Mouse (Mus musculus) midbrain, embryonic 16.5 days (tissue): ENCODE results near the gene Plce1. TPM values are rescaled to one million over a fixed set of nuclear protein-coding genes. Genes with fewer than 3 reads are reported as not detected.

Source experiments
- ATAC-seq: fragments of 200-750 bp; cut with Nextera tagmentation; 2 replicates; pipeline ENCODE4 v1.8.0; 2017; ENCODE audit warnings: moderate TSS enrichment
- H3K27ac ChIP-seq: fragments of 300-500 bp; sonication (generic); 2 replicates; pipeline ENCODE4 v1.5.1; 2014; ENCODE audit warnings: mild to moderate bottlenecking, low read length, mixed read lengths
- H3K27me3 ChIP-seq: fragments of 300-500 bp; sonication (generic); 2 replicates; pipeline ENCODE4 v1.6.1; 2014; ENCODE audit warnings: low read depth, low read length, mixed read lengths; ENCODE audit not compliant: control insufficient read depth, insufficient read depth
- H3K36me3 ChIP-seq: fragments of 300-500 bp; sonication (generic); 2 replicates; pipeline ENCODE4 v1.6.1; 2014; ENCODE audit warnings: mild to moderate bottlenecking, low read length, moderate library complexity, mixed read lengths; ENCODE audit not compliant: control insufficient read depth, insufficient read depth
- H3K4me1 ChIP-seq: fragments of 300-500 bp; sonication (generic); 2 replicates; pipeline ENCODE4 v1.6.1; 2014; ENCODE audit warnings: mild to moderate bottlenecking, low read length, mixed read lengths; ENCODE audit not compliant: control insufficient read depth, insufficient read depth
- H3K4me2 ChIP-seq: fragments of 300-500 bp; sonication (generic); 2 replicates; pipeline ENCODE4 v1.6.1; 2014; ENCODE audit warnings: mild to moderate bottlenecking, low read length, mixed read lengths
- H3K4me3 ChIP-seq: fragments of 300-500 bp; sonication (generic); 2 replicates; pipeline ENCODE4 v1.5.1; 2014; ENCODE audit warnings: low read depth, mild to moderate bottlenecking, low read length, moderate library complexity, mixed read lengths
- H3K9ac ChIP-seq: fragments of 300-500 bp; sonication (generic); 2 replicates; pipeline ENCODE4 v1.6.1; 2014; ENCODE audit warnings: low read depth, low read length, mixed read lengths
- H3K9me3 ChIP-seq: fragments of 300-500 bp; sonication (generic); replicated peaks from 2 replicates; pipeline ENCODE4 v1.6.1; 2014; ENCODE audit warnings: mild to moderate bottlenecking, low read length, mixed read lengths; ENCODE audit not compliant: control insufficient read depth, poor library complexity, severe bottlenecking
- WGBS: fragments of 180-500 bp; shearing (Covaris S2); extraction: QIAGEN DNeasy Blood & Tissue Kit; methylation state at CpG from one replicate; pipeline ENCODE4 v1.1.7; 2014; 5-methylcytosine and 5-hydroxymethylcytosine counted together
- polyA plus RNA-seq: library from polyadenylated mRNA; unstranded; fragments of >200 nt; fragmentation: Nextera tagmentation; extraction: Ambion mirVana; gene quantifications from 2 replicates; pipeline ENCODE4 v1.2.1, GENCODE M21; 2015

The Plce1 gene
- polyA plus RNA-seq, 1 experiment from 2014 or later, result 4.4 TPM

- Histone ChIP-seq H3K9ac (no peak overlapping the region), H3K4me3 (no peak overlapping the region), H3K36me3 (no peaks in the 10 kb centered on the region), H3K9me3 (no peaks in the 10 kb centered on the region), H3K4me1 (no peaks in the 10 kb centered on the region; the same call in 1 of the 2 replicates), H3K27me3 (no peaks in the 10 kb centered on the region), H3K27ac (peak overlapping the region; percentile 66; the same call in 1 of the 2 replicates), H3K4me2 (no peak overlapping the region)
- ATAC-seq, result peak; percentile 91
- WGBS, result 2% methylated on average over 3 of the region's 3 CpGs
Measured at GRCm38 (mm10) chr19:38729264-38729663, 248.4 kb downstream of the Plce1 start.

GRCm38 (mm10) chr19:38744546-38744945 is 263.6 kb downstream of the Plce1 start:
- no peak overlapping the region for H3K27ac ChIP-seq
- ATAC-seq, result no peak
- H3K27me3 ChIP-seq, result no peaks in the 10 kb centered on the region
- no peak overlapping the region for H3K9ac ChIP-seq
- H3K4me3 ChIP-seq, result no peak overlapping the region
- H3K9me3 ChIP-seq, result no peaks in the 10 kb centered on the region
- 84% methylated on average over 8 of the region's 8 CpGs for WGBS
- H3K36me3 ChIP-seq, result no peaks in the 10 kb centered on the region
- H3K4me2 ChIP-seq, result no peak overlapping the region
- no peaks in the 10 kb centered on the region for H3K4me1 ChIP-seq

GRCm38 (mm10) chr19:38745810-38746491 is 265.0 kb downstream of the Plce1 start:
- Histone ChIP-seq H3K9ac (no peak overlapping the region), H3K9me3 (no peaks in the 10 kb centered on the region), H3K4me2 (no peak overlapping the region), H3K4me3 (no peak overlapping the region), H3K27ac (no peak overlapping the region), H3K36me3 (no peaks in the 10 kb centered on the region), H3K27me3 (no peaks in the 10 kb centered on the region), H3K4me1 (no peaks in the 10 kb centered on the region)
- ATAC-seq, result no peak
- WGBS, result 88% methylated on average over 10 of the region's 10 CpGs

- 81% methylated on average over 6 of the region's 6 CpGs for WGBS
Measured at GRCm38 (mm10) chr19:38746492-38747014, 265.6 kb downstream of the Plce1 start.

GRCm38 (mm10) chr19:38750192-38750591 is 269.3 kb downstream of the Plce1 start:
- Histone ChIP-seq H3K4me2 (no peak overlapping the region), H3K4me3 (no peak overlapping the region), H3K9me3 (no peaks in the 10 kb centered on the region), H3K36me3 (no peaks in the 10 kb centered on the region), H3K27ac (no peak overlapping the region), H3K9ac (no peak overlapping the region), H3K4me1 (no peaks in the 10 kb centered on the region), H3K27me3 (no peaks in the 10 kb centered on the region)
- no peak for ATAC-seq
- WGBS, result 69% methylated on average over 4 of the region's 4 CpGs

More at GRCm38 (mm10) chr19:38746492-38747014, 265.6 kb downstream of the Plce1 start:
- no peaks in the 10 kb centered on the region for H3K36me3 ChIP-seq
- no peaks in the 10 kb centered on the region for H3K27me3 ChIP-seq
- no peak for ATAC-seq
- no peak overlapping the region for H3K27ac ChIP-seq
- no peaks in the 10 kb centered on the region for H3K4me1 ChIP-seq
- no peak overlapping the region for H3K4me3 ChIP-seq
- H3K9me3 ChIP-seq, result no peaks in the 10 kb centered on the region
- no peak overlapping the region for H3K4me2 ChIP-seq
- H3K9ac ChIP-seq, result no peak overlapping the region

GRCm38 (mm10) chr19:38757161-38757560 is 276.3 kb downstream of the Plce1 start:
- Histone ChIP-seq H3K4me1 (no peaks in the 10 kb centered on the region), H3K4me2 (no peak overlapping the region), H3K27me3 (no peaks in the 10 kb centered on the region), H3K9ac (no peak overlapping the region), H3K27ac (no peak overlapping the region), H3K36me3 (no peaks in the 10 kb centered on the region), H3K4me3 (no peak overlapping the region), H3K9me3 (no peaks in the 10 kb centered on the region)
- ATAC-seq, result no peak
- 89% methylated on average over 3 of the region's 3 CpGs for WGBS

GRCm38 (mm10) chr19:38758056-38758455 is 277.1 kb downstream of the Plce1 start:
- Histone ChIP-seq H3K27me3 (no peaks in the 10 kb centered on the region), H3K4me3 (no peak overlapping the region), H3K9me3 (no peaks in the 10 kb centered on the region), H3K9ac (no peak overlapping the region), H3K36me3 (no peaks in the 10 kb centered on the region), H3K4me2 (no peak overlapping the region), H3K27ac (no peak overlapping the region), H3K4me1 (no peaks in the 10 kb centered on the region)
- 49% methylated on average over 5 of the region's 5 CpGs for WGBS
- no peak for ATAC-seq

- no peak overlapping the region for H3K9ac ChIP-seq
- no peak overlapping the region for H3K4me3 ChIP-seq
- no peaks in the 10 kb centered on the region for H3K9me3 ChIP-seq
- 89% methylated on average over 7 of the region's 7 CpGs for WGBS
- H3K36me3 ChIP-seq, result no peaks in the 10 kb centered on the region
- H3K4me1 ChIP-seq, result no peaks in the 10 kb centered on the region
- H3K4me2 ChIP-seq, result no peak overlapping the region
- no peak for ATAC-seq
- no peaks in the 10 kb centered on the region for H3K27me3 ChIP-seq
- no peak overlapping the region for H3K27ac ChIP-seq
Measured at GRCm38 (mm10) chr19:38758685-38759472, 278.0 kb downstream of the Plce1 start.

GRCm38 (mm10) chr19:38760441-38760840 is 279.5 kb downstream of the Plce1 start:
- Histone ChIP-seq H3K36me3 (no peaks in the 10 kb centered on the region), H3K4me1 (no peaks in the 10 kb centered on the region), H3K27ac (no peak overlapping the region), H3K27me3 (no peaks in the 10 kb centered on the region), H3K9me3 (no peaks in the 10 kb centered on the region), H3K4me2 (no peak overlapping the region), H3K9ac (no peak overlapping the region), H3K4me3 (no peak overlapping the region)
- WGBS, result 78% methylated on average over 3 of the region's 3 CpGs
- ATAC-seq, result no peak
